Mouse (Mus musculus): ENCODE results near the gene Eef1akmt4. TPM values are rescaled to one million over a fixed set of nuclear protein-coding genes. Genes with fewer than 3 reads are reported as not detected.
"Not testable (repeated sequence)": the region's sequence is repeated elsewhere in the genome, so short reads cannot be mapped to it uniquely, and the experiment has no call there.

Eef1akmt4 gene
- total RNA-seq, 4 experiments from 2014 or later, result 2.1 to 3.3 (median 2.8) TPM

- no peak for DNase-seq (ENCODE audit: low spot score in 2 of 2)
These were observed 11.8 kb downstream of the Eef1akmt4 start for GRCm38 (mm10) chr16:20623211-20623610.

- peak in 1 of 2 experiments; percentile 42 for DNase-seq (ENCODE audit: low spot score in 2 of 2)
These were observed 17.5 kb downstream of the Eef1akmt4 start for GRCm38 (mm10) chr16:20628871-20629391.

GRCm38 (mm10) chr16:20629731-20630634, 18.6 kb downstream of the Eef1akmt4 start, which contains the start of gene Ece2:
TSS of gene Ece2 (plus strand) at chr16:20629828.
- DNase-seq (ENCODE audit: low spot score in 2 of 2), result no peak

GRCm38 (mm10) chr16:20637410-20637809, 26.0 kb downstream of the Eef1akmt4 start:
- DNase-seq (ENCODE audit: low spot score in 2 of 2), result no peak

GRCm38 (mm10) chr16:20638367-20638766, 27.0 kb downstream of the Eef1akmt4 start:
- DNase-seq (ENCODE audit: low spot score in 2 of 2), result peak in 1 of 2 experiments; percentile 48

- peak in 1 of 2 experiments; percentile 75 for DNase-seq (ENCODE audit: low spot score in 2 of 2)
These were observed 30.8 kb downstream of the Eef1akmt4 start for GRCm38 (mm10) chr16:20642161-20642560.

GRCm38 (mm10) chr16:20643911-20644310, 32.5 kb downstream of the Eef1akmt4 start:
- no peak for DNase-seq (ENCODE audit: low spot score in 2 of 2)

- peak; percentile 91 to 95 for DNase-seq (ENCODE audit: low spot score in 2 of 2)
These were observed 39.9 kb downstream of the Eef1akmt4 start, which contains the start of gene Psmd2 for GRCm38 (mm10) chr16:20651076-20651946. TSS of gene Psmd2 (plus strand) at chr16:20651652.

- DNase-seq (ENCODE audit: low spot score in 2 of 2), result no peak
These were observed 40.5 kb downstream of the Eef1akmt4 start for GRCm38 (mm10) chr16:20651947-20652310.

- no peak for DNase-seq (ENCODE audit: low spot score in 2 of 2)
These were observed 41.9 kb downstream of the Eef1akmt4 start for GRCm38 (mm10) chr16:20653315-20653714.

GRCm38 (mm10) chr16:20657661-20658060, 46.3 kb downstream of the Eef1akmt4 start:
- no peak for DNase-seq (ENCODE audit: low spot score in 2 of 2)

- not testable (repeated sequence) for DNase-seq (ENCODE audit: low spot score in 2 of 2)
These were observed 56.6 kb downstream of the Eef1akmt4 start, which contains the start of gene Eif4g1 for GRCm38 (mm10) chr16:20668013-20668412. TSS of gene Eif4g1 (plus strand) at chr16:20668313.

Small RNA genes within 50 kb of the gene (microRNA-seq; reads per million reads assigned to microRNA genes)
- 332 to 352 reads per million in 2 experiments for gene Mir1224

Other genes starting within 250 kb of the Eef1akmt4 start
- gene Abcc5, start 185.2 kb upstream of the Eef1akmt4 start, total RNA-seq (2022), result 100 to 1,000 TPM; 202 to 301 (median 225) TPM
- 10 to 100 TPM; 48.2 to 57.6 (median 55.7) TPM for gene Eif2b5, start 112.8 kb upstream of the Eef1akmt4 start, total RNA-seq (2022)
- 10 to 100 TPM; 50.2 to 61.7 (median 53.6) TPM for gene Dvl3, start 94.6 kb upstream of the Eef1akmt4 start, total RNA-seq (2022)
- 100 to 1,000 TPM; 669 to 728 (median 710) TPM for gene Ap2m1, start 76.1 kb upstream of the Eef1akmt4 start, total RNA-seq (2022)
- 100 to 1,000 TPM in 2 of 4 experiments, 10 to 100 TPM in 2; 90.6 to 109 (median 98.4) TPM for gene Abcf3, start 63.0 kb upstream of the Eef1akmt4 start, total RNA-seq (2022)
- 10 to 100 TPM; 35.1 to 40.2 (median 37.2) TPM for gene Vwa5b2, start 22.1 kb upstream of the Eef1akmt4 start, total RNA-seq (2022)
- gene Gm49333, start within 50 bp of the Eef1akmt4 start, total RNA-seq (2022), result not detected
- 10 to 100 TPM; 10.9 to 15.6 (median 11.9) TPM for gene Alg3, start 142 bp downstream of the Eef1akmt4 start, total RNA-seq (2022)
- gene Camk2n2, start 9.7 kb downstream of the Eef1akmt4 start, total RNA-seq (2022), result 10 to 100 TPM; 84.3 to 94.8 (median 91.1) TPM
- 10 to 100 TPM; 31.2 to 43.5 (median 34.1) TPM for gene Ece2, start 18.2 kb downstream of the Eef1akmt4 start, total RNA-seq (2022)
- gene Psmd2, start 40.1 kb downstream of the Eef1akmt4 start, total RNA-seq (2022), result 100 to 1,000 TPM; 222 to 231 (median 228) TPM
- gene Eif4g1, start 56.7 kb downstream of the Eef1akmt4 start, total RNA-seq (2022), result 100 to 1,000 TPM; 273 to 282 (median 281) TPM
- gene Fam131a, start 81.6 kb downstream of the Eef1akmt4 start, total RNA-seq (2022), result 100 to 1,000 TPM; 395 to 431 (median 412) TPM
- 10 to 100 TPM; 18.6 to 29.3 (median 22.7) TPM for gene Polr2h, start 106.1 kb downstream of the Eef1akmt4 start, total RNA-seq (2022)
- 100 to 1,000 TPM in 1 of 4 experiments, 10 to 100 TPM in 3; 83.1 to 103 (median 87.5) TPM for gene Clcn2, start 106.2 kb downstream of the Eef1akmt4 start, total RNA-seq (2022)
- 100 to 1,000 TPM in 2 of 4 experiments, 10 to 100 TPM in 2; 77.0 to 106 (median 95.3) TPM for gene Chrd, start 121.5 kb downstream of the Eef1akmt4 start, total RNA-seq (2022)
- gene Thpo, start 122.9 kb downstream of the Eef1akmt4 start, total RNA-seq (2022), result 10 to 100 TPM in 3 of 4 experiments, 1 to 10 TPM in 1; 9.9 to 15.1 (median 13.2) TPM

Data from layer of hippocampus, adult 8-10 months (tissue).